Mouse (Mus musculus): ENCODE measurements around the gene Igf2.

GRCm38 (mm10) chr7:142699334-142699860 is 32.8 kb upstream of the Igf2 start:
- TF ChIP-seq EP300 (IDR thresholded peaks at IDR 0.05; ENCODE audit: low read depth): no peak
- TF ChIP-seq CTCF (IDR thresholded peaks at IDR 0.05; ENCODE audit: low read depth): no peak
